Mouse (Mus musculus) stomach, embryonic 15.5 days (tissue): ENCODE data around the gene Bcas1. TPM values are rescaled to one million over a fixed set of nuclear protein-coding genes. Genes with fewer than 3 reads are reported as not detected.

ENCODE experiments used
- ATAC-seq: fragments of 200-750 bp; cut with Nextera tagmentation; 2 replicates; pipeline ENCODE4 v1.8.0; 2017; ENCODE audit warnings: low read depth, moderate number of reproducible peaks, moderate TSS enrichment; ENCODE audit not compliant: insufficient read depth, low FRiP score
- H3K27ac ChIP-seq: fragments of 300-500 bp; sonication (generic); 2 replicates; pipeline ENCODE4 v1.5.1; 2015; ENCODE audit warnings: mild to moderate bottlenecking, inconsistent platforms
- H3K27me3 ChIP-seq: fragments of 300-500 bp; sonication (generic); replicated peaks from 2 replicates; pipeline ENCODE4 v1.6.1; 2015; ENCODE audit warnings: inconsistent platforms
- H3K36me3 ChIP-seq: fragments of 300-500 bp; sonication (generic); 2 replicates; pipeline ENCODE4 v1.6.1; 2015; ENCODE audit warnings: inconsistent platforms
- H3K4me1 ChIP-seq: fragments of 300-500 bp; sonication (generic); 2 replicates; pipeline ENCODE4 v1.6.1; 2015; ENCODE audit warnings: inconsistent platforms
- H3K4me2 ChIP-seq: fragments of 300-500 bp; sonication (generic); 2 replicates; pipeline ENCODE4 v1.6.1; 2015; ENCODE audit warnings: mild to moderate bottlenecking, inconsistent platforms
- H3K4me3 ChIP-seq: fragments of 300-500 bp; sonication (generic); replicated peaks from 2 replicates; pipeline ENCODE4 v1.5.1; 2015; ENCODE audit warnings: inconsistent platforms
- H3K9ac ChIP-seq: fragments of 300-500 bp; sonication (generic); 2 replicates; pipeline ENCODE4 v1.6.1; 2015; ENCODE audit warnings: inconsistent platforms
- H3K9me3 ChIP-seq: fragments of 300-500 bp; sonication (generic); 2 replicates; pipeline ENCODE4 v1.6.1; 2016; ENCODE audit warnings: inconsistent platforms
- WGBS: fragments of 180-500 bp; shearing (Covaris S2); methylation state at CpG from one replicate; pipeline ENCODE4 v1.1.7; 2015; 5-methylcytosine and 5-hydroxymethylcytosine counted together
- polyA plus RNA-seq: library from polyadenylated mRNA; unstranded; fragments of >200 nt; fragmentation: Nextera tagmentation; extraction: Ambion mirVana; gene quantifications from 2 replicates; pipeline ENCODE4 v1.2.1, GENCODE M21; 2015

Gene Bcas1
- polyA plus RNA-seq, 1 experiment from 2014 or later: 4.5 TPM

DNA sequence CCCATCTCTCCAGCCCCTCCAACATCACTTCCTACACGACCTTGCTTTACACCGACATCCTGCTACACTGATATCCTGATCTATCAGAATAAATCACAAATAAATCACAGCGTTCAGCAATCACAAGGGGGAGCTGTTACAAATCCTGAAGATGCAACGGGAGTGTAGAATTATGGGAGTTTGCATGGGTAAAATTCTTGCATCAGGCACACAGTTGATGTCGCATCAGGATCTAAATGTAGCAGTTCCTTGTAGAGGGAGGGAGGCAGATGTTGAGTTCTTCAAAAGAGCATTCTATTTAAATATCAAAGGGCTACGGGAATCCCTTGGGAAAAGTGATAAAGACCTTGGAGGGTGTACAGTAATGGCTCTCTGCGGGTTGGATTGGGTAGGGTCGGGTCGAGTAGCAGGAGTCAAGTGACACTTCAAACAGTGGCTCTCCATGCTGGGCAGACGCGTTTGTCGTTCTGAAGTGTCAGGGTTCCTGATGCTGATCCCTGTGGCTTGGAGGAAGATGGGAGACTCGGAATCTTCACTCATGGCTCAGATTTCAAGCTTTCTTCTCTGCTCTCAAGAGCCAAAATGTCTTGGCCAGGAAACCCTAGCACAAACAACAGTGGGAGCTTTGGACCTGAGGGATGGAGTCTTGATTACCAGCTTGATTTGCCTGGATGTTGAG, 16.0 kb downstream of the Bcas1 start:
- Histone ChIP-seq H3K9me3 (no peaks in the 10 kb centered on the region), H3K27me3 (peaks cover 29% of the 10 kb centered on the region), H3K9ac (no peak overlapping the region), H3K4me2 (peak overlapping the region; percentile 30), H3K27ac (no peak overlapping the region), H3K4me1 (0 out of 2 replicates have a peak, but pooled peaks cover 6% of the 10 kb centered on the region), H3K4me3 (no peak overlapping the region), H3K36me3 (no peaks in the 10 kb centered on the region)
- no peak for ATAC-seq
- 5% methylated on average over 13 of the region's 13 CpGs for WGBS

DNA sequence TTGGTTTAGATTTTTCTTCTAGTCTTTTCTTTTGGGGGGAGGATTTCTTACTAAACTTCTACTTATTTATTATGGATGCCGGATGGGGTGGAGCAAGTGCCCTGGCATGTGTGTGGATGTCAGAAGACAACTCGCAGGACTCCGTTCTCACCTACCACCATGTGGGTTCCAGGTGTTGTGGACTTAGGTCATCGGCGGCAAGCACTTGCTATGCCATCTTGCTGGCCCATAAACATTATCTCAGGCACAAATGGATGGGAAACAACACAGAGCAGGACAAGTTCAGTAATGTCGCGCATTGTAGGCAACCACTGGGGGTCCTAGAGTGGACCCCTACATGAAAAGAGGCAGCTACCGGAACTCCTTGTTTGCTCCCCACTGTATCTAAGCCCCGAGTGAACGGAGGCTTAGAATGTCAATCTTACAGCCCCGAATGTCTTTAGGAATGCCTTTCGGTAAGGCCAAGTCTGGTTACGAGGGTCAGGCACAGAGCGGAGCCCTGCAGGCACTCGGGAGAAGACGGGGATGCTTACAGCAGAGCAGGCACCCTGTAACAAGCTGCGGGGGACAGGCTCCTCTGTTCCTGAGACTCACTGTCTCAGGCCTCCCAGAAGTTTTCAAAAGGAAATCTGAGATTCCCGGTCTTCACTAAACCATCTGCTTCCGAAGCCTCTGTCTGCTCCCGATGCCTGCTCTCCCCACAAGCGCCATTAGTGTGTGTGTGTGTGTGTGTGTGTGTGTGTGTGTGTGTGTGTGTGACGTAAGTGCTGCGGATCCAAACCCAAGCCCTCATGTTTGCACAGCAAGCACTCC, 16.8 kb downstream of the Bcas1 start:
- Histone ChIP-seq H3K9ac (no peak overlapping the region), H3K9me3 (no peaks in the 10 kb centered on the region), H3K4me3 (no peak overlapping the region), H3K27me3 (peaks cover 29% of the 10 kb centered on the region), H3K36me3 (no peaks in the 10 kb centered on the region), H3K4me2 (peak overlapping the region; percentile 30), H3K4me1 (0 out of 2 replicates have a peak, but pooled peaks cover 6% of the 10 kb centered on the region), H3K27ac (no peak overlapping the region)
- 23% methylated on average over 23 of the region's 23 CpGs for WGBS
- ATAC-seq: no peak

DNA sequence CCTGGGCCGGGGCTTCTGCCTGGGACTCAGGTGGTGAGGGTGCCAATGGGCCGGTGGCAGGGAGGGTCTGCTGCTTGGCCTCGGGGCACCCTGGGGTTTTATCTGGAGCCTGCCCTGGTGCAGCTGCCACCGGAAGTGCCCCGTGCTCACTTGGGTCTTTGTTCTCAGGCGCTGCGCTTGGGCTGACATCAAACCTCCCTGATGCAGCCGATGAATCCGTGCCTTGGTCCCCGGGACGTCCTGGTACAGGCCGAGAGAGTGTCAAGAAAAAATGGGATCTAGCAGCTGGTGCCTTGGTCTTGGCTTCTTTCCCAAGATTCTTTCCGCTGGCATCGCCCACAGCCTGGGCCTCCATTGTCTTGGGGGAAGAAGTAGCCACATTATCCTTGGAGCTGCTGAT, 21.2 kb downstream of the Bcas1 start:
- Histone ChIP-seq H3K4me2 (no peak overlapping the region), H3K27ac (no peak overlapping the region), H3K4me3 (no peak overlapping the region), H3K36me3 (no peaks in the 10 kb centered on the region), H3K9me3 (no peaks in the 10 kb centered on the region), H3K27me3 (peaks cover 13% of the 10 kb centered on the region), H3K9ac (no peak overlapping the region), H3K4me1 (0 out of 2 replicates have a peak, but pooled peaks cover 16% of the 10 kb centered on the region)
- no peak for ATAC-seq
- WGBS: 79% methylated on average over 14 of the region's 14 CpGs

DNA sequence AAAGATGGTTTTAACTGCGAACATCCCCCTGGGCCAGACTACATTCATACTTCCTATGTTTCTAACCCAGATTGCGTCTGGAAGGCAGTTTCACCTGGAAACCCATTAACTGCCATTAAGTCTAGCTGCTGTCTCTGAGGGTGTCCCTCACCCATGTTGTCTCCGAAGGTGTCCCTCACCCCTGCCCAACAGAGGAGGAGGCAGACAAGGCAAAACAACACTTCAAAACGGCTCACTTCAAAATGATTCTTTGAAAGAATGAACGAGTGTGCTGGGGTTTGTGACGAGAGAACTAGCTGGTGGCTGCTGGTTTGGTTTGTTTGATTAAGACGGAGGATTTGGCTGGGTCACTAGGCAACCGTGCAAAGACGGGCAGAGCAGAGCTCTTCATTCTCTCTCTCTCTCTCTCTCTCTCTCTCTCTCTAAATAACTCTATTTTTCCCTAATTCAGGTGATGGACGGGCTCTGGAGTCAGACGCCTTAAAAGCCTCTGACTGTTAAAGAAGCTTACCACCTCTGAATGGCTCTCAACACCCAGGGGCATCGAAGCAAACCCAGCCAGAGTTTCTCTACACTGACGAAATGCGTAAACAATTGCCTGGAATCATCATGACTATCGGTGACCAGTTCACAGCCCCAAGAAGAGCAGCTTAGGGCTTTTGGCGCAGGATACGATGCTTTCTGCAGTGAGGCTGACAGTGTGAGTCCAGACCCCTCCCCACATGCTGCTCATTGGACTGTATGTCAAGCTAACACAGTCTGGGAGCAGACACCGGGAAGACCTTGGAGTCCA, 22.7 kb downstream of the Bcas1 start:
- Histone ChIP-seq H3K27ac (no peak overlapping the region), H3K36me3 (no peaks in the 10 kb centered on the region), H3K9ac (no peak overlapping the region), H3K9me3 (no peaks in the 10 kb centered on the region), H3K4me1 (0 out of 2 replicates have a peak, but pooled peaks cover 15% of the 10 kb centered on the region), H3K4me3 (no peak overlapping the region), H3K4me2 (peak overlapping the region; percentile 16; the same call in 1 of the 2 replicates), H3K27me3 (peaks cover 5% of the 10 kb centered on the region; the same call in 1 of the 2 replicates)
- WGBS: 16% methylated on average over 18 of the region's 18 CpGs
- no peak for ATAC-seq

DNA sequence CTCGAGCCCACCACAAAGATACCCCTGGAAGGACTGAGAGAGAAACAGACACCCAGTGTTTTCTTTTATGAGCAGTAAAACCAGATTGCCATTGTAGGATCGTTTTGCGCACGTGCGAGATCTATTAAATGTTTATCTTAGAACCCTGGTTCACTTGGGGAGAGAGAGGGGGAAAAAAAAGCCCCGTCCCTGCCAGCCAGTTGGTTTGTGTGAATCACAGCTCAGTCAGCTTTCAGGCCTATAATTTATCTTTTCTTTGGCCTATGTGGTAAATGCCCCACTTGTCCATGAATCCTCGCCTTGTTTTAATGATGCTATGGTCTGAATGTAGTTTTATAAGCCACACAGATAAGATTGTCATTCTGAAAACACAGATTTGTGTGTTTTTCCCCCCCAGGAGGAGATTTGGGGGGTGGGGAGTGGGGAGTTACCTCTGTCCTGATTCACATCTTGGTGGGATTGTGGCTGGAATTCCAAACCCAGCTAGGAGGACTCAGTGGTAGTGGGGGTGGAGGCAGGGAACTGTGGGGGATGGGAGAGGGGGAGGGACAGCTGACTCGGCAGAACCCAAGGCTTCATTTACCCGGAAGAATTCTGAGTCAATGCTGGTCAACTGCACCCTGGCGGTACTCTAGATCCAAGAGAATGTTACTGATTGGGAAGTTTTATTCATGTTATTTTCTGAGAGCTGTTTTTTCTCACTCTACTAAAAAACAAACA, 23.8 kb downstream of the Bcas1 start:
- ATAC-seq: no peak
- no peak overlapping the region for H3K4me2 ChIP-seq
- no peaks in the 10 kb centered on the region for H3K36me3 ChIP-seq
- no peaks in the 10 kb centered on the region for H3K27me3 ChIP-seq
- no peak overlapping the region for H3K4me3 ChIP-seq
- 24% methylated on average over 10 of the region's 10 CpGs for WGBS
- 0 out of 2 replicates have a peak, but pooled peaks cover 15% of the 10 kb centered on the region for H3K4me1 ChIP-seq
- H3K9me3 ChIP-seq: no peaks in the 10 kb centered on the region
- no peak overlapping the region for H3K27ac ChIP-seq
- H3K9ac ChIP-seq: no peak overlapping the region

DNA sequence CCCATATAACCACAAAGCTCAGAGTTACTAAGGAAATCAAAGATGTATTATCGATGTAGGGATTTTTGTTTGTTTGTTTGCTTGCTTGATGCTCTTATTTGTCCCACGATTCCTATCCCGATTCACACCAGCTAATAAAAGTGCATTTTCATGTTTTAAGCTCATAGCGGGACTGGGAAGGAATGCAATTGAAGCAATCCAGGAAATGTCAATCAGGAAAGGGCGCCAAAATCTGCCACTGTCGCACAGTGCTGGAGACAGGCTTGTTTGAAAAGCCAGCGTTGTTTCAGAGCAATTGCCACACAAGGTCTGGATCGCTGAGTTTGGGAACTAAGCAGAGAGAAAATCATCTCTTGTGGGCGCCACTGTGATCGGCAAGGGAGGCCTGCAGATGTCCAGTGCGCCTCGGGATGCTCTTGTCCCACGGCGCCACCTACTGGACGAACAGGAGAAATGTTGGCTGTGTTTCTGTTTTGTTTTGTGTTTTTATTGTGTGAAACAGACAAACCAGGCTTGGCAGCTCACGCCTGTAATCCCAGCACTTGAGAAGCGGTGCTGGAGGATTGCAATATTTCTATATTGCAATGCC, 26.3 kb downstream of the Bcas1 start:
- no peak overlapping the region for H3K27ac ChIP-seq
- no peaks in the 10 kb centered on the region for H3K9me3 ChIP-seq
- no peak overlapping the region for H3K9ac ChIP-seq
- no peaks in the 10 kb centered on the region for H3K27me3 ChIP-seq
- 2% methylated on average over 17 of the region's 17 CpGs for WGBS
- 0 out of 2 replicates have a peak, but pooled peaks cover 15% of the 10 kb centered on the region for H3K4me1 ChIP-seq
- H3K36me3 ChIP-seq: no peaks in the 10 kb centered on the region
- peak overlapping the region; percentile 71 for H3K4me2 ChIP-seq
- no peak for ATAC-seq
- H3K4me3 ChIP-seq: peak overlapping the region; percentile 34

DNA sequence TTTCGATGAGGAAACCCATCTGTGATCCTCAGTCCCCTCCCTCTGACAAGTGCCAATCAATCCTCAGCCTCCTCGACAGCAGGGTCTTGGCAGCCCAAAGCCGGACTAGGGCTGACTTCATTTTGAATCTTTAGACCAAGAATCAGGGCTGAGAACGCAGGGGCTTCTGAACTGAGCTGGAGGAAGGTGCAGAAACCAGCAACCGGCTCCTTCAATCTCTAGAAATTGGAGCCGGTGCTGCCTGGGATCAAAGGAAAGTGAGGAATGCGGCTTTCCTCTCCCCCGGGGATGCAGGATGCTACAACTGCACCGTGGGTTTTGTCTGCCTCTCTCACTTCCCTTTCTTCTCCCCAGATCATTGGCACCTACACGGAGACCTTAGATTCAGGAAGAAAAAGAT, 27.0 kb downstream of the Bcas1 start:
- no peak overlapping the region for H3K9ac ChIP-seq
- 6% methylated on average over 10 of the region's 10 CpGs for WGBS
- H3K4me2 ChIP-seq: peak overlapping the region; percentile 71
- H3K36me3 ChIP-seq: no peaks in the 10 kb centered on the region
- ATAC-seq: no peak
- H3K27me3 ChIP-seq: no peaks in the 10 kb centered on the region
- peak overlapping the region; percentile 34 for H3K4me3 ChIP-seq
- no peaks in the 10 kb centered on the region for H3K9me3 ChIP-seq
- no peak overlapping the region for H3K27ac ChIP-seq
- 0 out of 2 replicates have a peak, but pooled peaks cover 15% of the 10 kb centered on the region for H3K4me1 ChIP-seq

DNA sequence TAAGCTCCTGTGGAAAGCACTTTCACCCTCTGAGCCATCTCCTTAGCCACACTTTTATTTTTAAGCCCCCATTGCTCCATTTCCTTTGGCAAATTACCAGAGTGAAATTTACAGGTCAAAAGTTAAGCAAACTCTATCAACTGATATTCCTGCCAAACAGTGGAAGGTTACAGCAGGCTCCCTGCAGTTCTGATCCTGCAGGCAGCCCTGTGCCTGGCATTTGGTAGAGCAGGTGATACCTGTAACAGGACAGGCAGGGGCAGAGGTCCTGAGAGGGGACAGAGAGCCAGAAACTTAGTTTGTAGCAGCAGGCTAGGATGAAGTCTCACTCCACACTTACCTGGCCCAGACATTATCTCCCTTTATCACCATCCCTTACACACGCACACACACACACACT, 35.7 kb downstream of the Bcas1 start:
- H3K27ac ChIP-seq: no peak overlapping the region
- no peaks in the 10 kb centered on the region for H3K36me3 ChIP-seq
- H3K4me2 ChIP-seq: no peak overlapping the region
- H3K4me1 ChIP-seq: no peaks in the 10 kb centered on the region
- no peaks in the 10 kb centered on the region for H3K27me3 ChIP-seq
- no peak overlapping the region for H3K4me3 ChIP-seq
- no peak overlapping the region for H3K9ac ChIP-seq
- H3K9me3 ChIP-seq: no peaks in the 10 kb centered on the region
- 81% methylated on average over 1 of the region's 1 CpGs for WGBS
- no peak for ATAC-seq

DNA sequence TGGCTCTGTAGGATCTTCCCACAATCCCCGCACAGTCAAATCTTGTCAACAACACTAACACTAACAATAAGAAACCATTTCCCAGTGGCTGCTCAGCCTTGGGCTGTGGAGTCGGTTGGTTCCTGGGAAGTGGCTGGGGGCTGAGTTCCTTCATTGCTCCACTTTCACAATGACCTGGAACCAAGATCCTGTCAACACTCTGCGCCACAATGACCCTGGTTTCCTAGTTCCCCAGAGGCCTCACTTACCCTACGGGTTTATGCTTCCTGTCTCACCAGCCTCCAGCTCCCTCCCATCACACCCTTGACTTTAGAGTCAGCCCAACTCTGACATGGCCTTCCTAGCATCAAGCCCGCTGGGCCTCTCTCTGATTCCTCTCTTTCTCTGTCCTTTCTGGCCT, 39.3 kb downstream of the Bcas1 start:
- Histone ChIP-seq H3K4me2 (no peak overlapping the region), H3K27me3 (no peaks in the 10 kb centered on the region), H3K9ac (no peak overlapping the region), H3K9me3 (no peaks in the 10 kb centered on the region), H3K36me3 (no peaks in the 10 kb centered on the region), H3K27ac (no peak overlapping the region), H3K4me1 (no peaks in the 10 kb centered on the region), H3K4me3 (no peak overlapping the region)
- 70% methylated on average over 5 of the region's 5 CpGs for WGBS
- ATAC-seq: no peak

DNA sequence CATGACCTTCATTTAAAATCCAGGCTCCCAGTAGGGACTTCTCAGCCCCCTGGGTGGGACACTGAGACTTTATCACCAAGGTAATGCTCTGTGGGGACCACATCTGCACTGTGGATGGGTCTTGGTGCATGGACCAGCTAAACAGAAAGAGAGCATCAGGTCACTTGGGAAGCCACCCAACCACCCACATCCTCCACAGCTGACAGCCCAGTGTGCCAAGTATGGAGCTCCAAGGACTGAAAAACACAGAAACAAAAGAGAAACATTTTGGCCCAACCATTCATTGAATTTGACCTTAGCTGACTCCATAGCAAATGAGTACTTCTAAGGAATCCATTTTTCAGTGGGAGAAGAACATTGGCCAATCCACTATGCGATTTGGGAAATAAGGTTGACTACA, 42.1 kb downstream of the Bcas1 start:
- Histone ChIP-seq H3K36me3 (no peaks in the 10 kb centered on the region), H3K4me1 (no peaks in the 10 kb centered on the region), H3K9me3 (no peaks in the 10 kb centered on the region), H3K27ac (no peak overlapping the region), H3K27me3 (no peaks in the 10 kb centered on the region), H3K9ac (no peak overlapping the region), H3K4me2 (no peak overlapping the region), H3K4me3 (no peak overlapping the region)
- ATAC-seq: no peak
- WGBS: 94% methylated on average over 1 of the region's 1 CpGs

DNA sequence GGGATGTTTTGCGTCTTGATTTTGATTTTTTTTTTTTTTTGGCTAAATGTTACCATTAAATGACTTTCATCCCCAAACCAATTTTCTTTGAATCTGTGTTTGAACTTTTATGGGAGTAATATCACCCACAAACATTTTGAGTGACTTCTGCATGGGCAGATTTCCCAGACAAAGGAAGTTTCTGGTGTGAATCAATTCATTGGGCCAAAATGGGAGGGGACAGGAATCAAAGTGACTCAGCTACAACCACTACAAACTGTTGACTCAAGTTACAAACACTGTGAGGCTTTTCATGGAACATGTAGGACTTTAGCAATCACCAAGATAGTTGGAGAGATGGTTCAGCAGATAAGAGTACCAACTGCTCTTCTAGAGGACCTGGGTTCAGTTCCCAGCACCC, 42.9 kb downstream of the Bcas1 start:
- Histone ChIP-seq H3K9ac (no peak overlapping the region), H3K4me2 (no peak overlapping the region), H3K9me3 (no peaks in the 10 kb centered on the region), H3K27me3 (no peaks in the 10 kb centered on the region), H3K27ac (no peak overlapping the region), H3K4me3 (no peak overlapping the region), H3K4me1 (no peaks in the 10 kb centered on the region), H3K36me3 (no peaks in the 10 kb centered on the region)
- ATAC-seq: no peak
- WGBS: 76% methylated on average over 1 of the region's 1 CpGs
